11 mouse cellular contexts compared by ENCODE assay signal in genomic region chr1:53093180-53093579, GRCm38 (mm10). TPM values are rescaled to one million over a fixed set of nuclear protein-coding genes. Genes with fewer than 3 reads are reported as not detected.
DNase-seq lines count a peak whose midpoint lies in the region; ATAC-seq and TF ChIP-seq lines count a peak whose summit lies in the region.
"Had no signal": no experiment of that assay in that cellular context is flagged by ENCODE, and none has a peak within 500 bp of the region (broad histone marks: within the 10 kb centered on the region; RNA-seq: fewer than 3 reads in every experiment).

No protein-coding gene starts in this region.

- in situ Hi-C loops in ES-E14 (cut with MboI; ENCODE audit: low sequenced_read_pairs in 2 of 2, unreplicated experiment in 2 of 2): no loop called here

- H3K4me3 ChIP-seq in ES-E14 (ENCODE audit: insufficient read depth in 1 of 2, low read depth in 1 of 2, low read length in 2 of 2, poor library complexity in 1 of 2, severe bottlenecking in 1 of 2): no peak overlapping the region
- H3K4me3 ChIP-seq in forebrain, embryonic 12.5 days (replicated peaks): no peak overlapping the region
- H3K4me3 ChIP-seq: liver, embryonic 13.5 days; midbrain, embryonic 12.5 days had no signal

- no peaks in the 10 kb centered on the region for H3K9me3 ChIP-seq in ES-E14 (ENCODE audit: control insufficient read depth, insufficient read depth, low read depth, low read length)
- no peaks in the 10 kb centered on the region for H3K9me3 ChIP-seq in forebrain, embryonic 12.5 days
- H3K9me3 ChIP-seq: liver, embryonic 13.5 days; midbrain, embryonic 12.5 days had no signal

- H3K4me2 ChIP-seq in forebrain, embryonic 12.5 days: no peak overlapping the region
- H3K4me2 ChIP-seq: liver, embryonic 13.5 days; midbrain, embryonic 12.5 days had no signal

- H3K4me1 ChIP-seq in ES-E14 (ENCODE audit: control insufficient read depth in 2 of 2, insufficient read depth in 2 of 2, low read length in 2 of 2, poor library complexity in 1 of 2): no peaks in the 10 kb centered on the region
- no peaks in the 10 kb centered on the region for H3K4me1 ChIP-seq in forebrain, embryonic 12.5 days
- H3K4me1 ChIP-seq: liver, embryonic 13.5 days; midbrain, embryonic 12.5 days had no signal

- no peak overlapping the region for H3K27ac ChIP-seq in ES-E14 (ENCODE audit: insufficient read depth, low read depth, low read length, poor library complexity, severe bottlenecking)
- no peak overlapping the region for H3K27ac ChIP-seq in forebrain, embryonic 12.5 days
- H3K27ac ChIP-seq: liver, embryonic 13.5 days; midbrain, embryonic 12.5 days had no signal

- H3K9ac ChIP-seq in ES-E14 (ENCODE audit: insufficient read depth, low read depth, low read length, poor library complexity, severe bottlenecking): no peak overlapping the region
- no peak overlapping the region for H3K9ac ChIP-seq in forebrain, embryonic 12.5 days
- H3K9ac ChIP-seq: liver, embryonic 13.5 days; midbrain, embryonic 12.5 days had no signal

- DNase-seq in kidney, adult 9 months: peak; percentile 32
- DNase-seq in kidney, adult 11 months: no peak
- DNase-seq in A20 (ENCODE audit: low read depth, low spot score) (peak; percentile 44), ES-E14 (ENCODE audit: low read depth, low spot score) (peak; percentile 24)
- peak; percentile 74 to 81 for DNase-seq in cerebellum, postnatal 10 days
- DNase-seq in urinary bladder, postnatal 4 days (ENCODE audit: low spot score in 2 of 2): no peak
- DNase-seq in frontal cortex, postnatal 14 days (ENCODE audit: low spot score in 2 of 2): no peak
- DNase-seq: liver, embryonic 13.5 days had no signal

- H3K27me3 ChIP-seq in forebrain, embryonic 12.5 days: no peaks in the 10 kb centered on the region
- H3K27me3 ChIP-seq: liver, embryonic 13.5 days; midbrain, embryonic 12.5 days had no signal

- no peaks in the 10 kb centered on the region for H3K36me3 ChIP-seq in ES-E14 (ENCODE audit: control insufficient read depth, insufficient read depth, low read length, poor library complexity, severe bottlenecking)
- no peaks in the 10 kb centered on the region for H3K36me3 ChIP-seq in forebrain, embryonic 12.5 days (replicated peaks)
- H3K36me3 ChIP-seq: liver, embryonic 13.5 days; midbrain, embryonic 12.5 days had no signal

- no peak for ATAC-seq in forebrain, embryonic 12.5 days (ENCODE audit: low FRiP score)

- WGBS in forebrain, embryonic 12.5 days: 42% methylated on average over 3 of the region's 3 CpGs

TF ChIP-seq in ES-E14, 5 proteins besides CTCF, POLR2A, EP300 and RAD21:
- TF ChIP-seq CHD2 (IDR thresholded peaks at IDR 0.05; ENCODE audit: low read depth, low read length) (no peak), MAFK (IDR thresholded peaks at IDR 0.05; ENCODE audit: insufficient read depth, low read depth, low read length) (no peak), HCFC1 (IDR thresholded peaks at IDR 0.05; ENCODE audit: borderline replicate concordance, insufficient read depth, low read length) (no peak), ZC3H11A (IDR thresholded peaks at IDR 0.05; ENCODE audit: borderline replicate concordance, low read depth, low read length) (no peak; the same call in 1 of the 2 replicates), ZNF384 (IDR thresholded peaks at IDR 0.05; ENCODE audit: low read depth, low read length) (no peak)

RNA-seq across cellular contexts. Expression of gene Mstn, which starts 31.7 kb away (rescaled TPM):
- total RNA-seq in ES-E14 (2012; rRNA removed): not detected in 2 replicates
- 0.22 and 0.32 TPM in 2 replicates for polyA plus RNA-seq in forebrain, embryonic 12.5 days (2016; fragmentation: Nextera tagmentation; extraction: Ambion mirVana)
- polyA plus RNA-seq: small intestine, adult 2 months had no signal

Comparison
In these comparisons a context has a peak if more than half of its experiments do, and no peak if none do; other contexts are left out.
1. DNase-seq: peak in kidney, adult 9 months (single experiment), A20 (single experiment), ES-E14 (single experiment) and cerebellum, postnatal 10 days (2 of 2); none in kidney, adult 11 months (single experiment), urinary bladder, postnatal 4 days (0 of 2) and frontal cortex, postnatal 14 days (0 of 2).